Mouse (Mus musculus): Measurements from ENCODE around the gene Hnrnpf. TPM values are rescaled to one million over a fixed set of nuclear protein-coding genes. Genes with fewer than 3 reads are reported as not detected.

Hnrnpf gene
- total RNA-seq, 2 experiments from 2014 or later: 134 to 153 TPM

DNA sequence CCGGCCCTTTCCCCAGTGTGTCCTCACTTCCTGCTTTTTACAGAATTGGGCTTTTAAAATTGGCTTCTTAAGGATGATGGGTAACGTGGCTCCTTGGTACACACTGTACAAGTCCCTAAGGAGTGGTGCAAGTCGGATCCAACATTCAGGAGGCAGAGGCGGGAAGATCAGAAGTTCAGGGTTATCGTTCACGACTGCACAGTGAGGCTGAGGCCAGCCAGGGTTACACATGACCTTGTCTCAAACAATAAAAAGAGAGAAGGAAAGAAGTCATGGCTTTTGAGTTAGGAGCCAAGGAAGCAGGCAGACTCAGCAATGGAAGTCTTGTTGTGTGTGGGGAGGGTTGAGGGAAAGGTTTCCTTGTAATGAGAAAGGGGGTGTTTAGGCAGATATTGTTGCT is 56.0 kb downstream of the Hnrnpf start:
- DNase-seq: no peak
- intact Hi-C loops (cut with DNase I; ENCODE audit: low total_unique reads): no loop called here

DNA sequence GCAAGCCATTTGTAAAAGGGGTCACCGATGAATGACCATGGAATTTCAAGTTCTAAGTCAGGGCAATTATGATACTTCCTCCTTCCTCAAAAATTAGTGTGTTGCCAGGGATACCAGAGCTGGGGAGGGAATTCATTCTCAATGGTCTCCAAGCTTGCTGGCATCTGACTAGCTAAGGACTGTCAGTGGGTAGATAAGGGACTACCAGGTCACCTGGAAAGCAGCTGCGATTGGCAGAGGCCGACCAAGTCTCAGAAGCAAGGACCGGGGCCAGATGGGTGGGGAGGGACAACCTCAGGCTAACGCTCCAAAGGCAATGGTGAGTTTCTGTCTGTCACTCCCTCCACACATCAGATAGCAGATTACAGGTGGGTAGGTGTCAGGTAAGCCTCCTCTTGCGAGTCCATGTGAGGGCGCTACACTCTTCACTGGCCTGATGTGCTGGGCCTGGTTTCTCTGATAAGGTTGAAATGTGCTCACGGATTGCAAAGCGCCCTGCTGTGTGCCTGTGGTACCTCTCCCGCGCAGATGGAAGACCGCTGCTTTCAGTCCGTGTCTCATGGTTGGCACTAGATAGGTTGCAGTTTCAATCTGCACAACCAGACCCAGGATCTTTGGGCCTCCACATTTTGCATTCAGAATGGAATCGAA is 56.9 kb downstream of the Hnrnpf start:
- intact Hi-C loops (cut with DNase I; ENCODE audit: low total_unique reads): no loop called here
- DNase-seq: no peak

DNA sequence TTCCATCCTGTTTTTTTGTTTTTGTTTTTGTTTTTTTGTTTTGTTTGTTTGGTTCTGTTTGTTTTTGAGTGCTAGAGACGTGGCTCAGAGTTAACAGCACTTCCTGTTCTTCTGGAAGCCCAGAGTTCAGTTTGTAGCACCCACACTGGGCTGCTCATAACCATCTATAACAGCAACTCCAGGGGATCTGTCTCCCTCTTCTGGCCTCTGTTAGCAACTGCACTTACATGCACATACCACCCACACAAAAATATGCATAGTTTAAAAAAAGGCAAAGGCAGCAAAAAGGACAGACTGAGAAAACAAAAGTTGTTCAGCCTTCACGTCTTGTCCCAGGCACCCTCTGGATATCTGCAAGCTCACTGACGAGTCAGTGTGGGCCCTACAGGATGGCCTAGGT is 63.1 kb downstream of the Hnrnpf start:
- no peak for DNase-seq
- intact Hi-C loops (cut with DNase I; ENCODE audit: low total_unique reads): no loop called here

DNA sequence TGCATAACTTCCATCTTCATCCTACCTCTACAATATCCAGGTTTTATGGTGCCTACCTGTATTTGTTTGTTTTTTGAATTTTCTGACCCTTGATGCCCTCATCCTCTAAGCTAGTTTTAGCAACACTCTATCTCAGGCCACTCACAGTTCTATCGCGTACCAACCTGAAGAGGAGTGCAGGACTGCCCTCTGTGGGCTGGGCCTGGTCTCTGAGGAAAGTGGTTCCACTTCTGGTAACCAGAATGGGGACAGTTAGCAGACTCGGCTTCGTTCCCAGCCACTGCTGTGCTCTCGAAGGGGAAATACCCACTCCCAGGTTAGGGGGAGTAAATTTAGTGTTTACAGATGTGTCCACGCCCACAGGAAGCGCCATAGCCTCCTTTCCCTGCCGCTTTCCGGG is 66.6 kb downstream of the Hnrnpf start:
- intact Hi-C loops (cut with DNase I; ENCODE audit: low total_unique reads): no loop called here
- no peak for DNase-seq

Small RNA genes lying within 50 kb of the gene (microRNA-seq; reads per million reads assigned to microRNA genes)
- 0 reads per million in 2 experiments for gene Gm25535

Other genes with a start within 250 kb of the Hnrnpf start
- gene Zfp637, start 59.1 kb upstream of the Hnrnpf start, total RNA-seq (2021): 10 to 100 TPM; 27.5 to 30.9 TPM
- gene Zfp239, start 38.2 kb upstream of the Hnrnpf start, total RNA-seq (2021): under 1 TPM; 0.40 to 0.51 TPM
- gene Fxyd4, start 37.4 kb downstream of the Hnrnpf start, total RNA-seq (2021): not detected
- gene Rasgef1a, start 111.1 kb downstream of the Hnrnpf start, total RNA-seq (2021): under 1 TPM; 0.27 to 0.29 TPM
- gene Csgalnact2, start 238.8 kb downstream of the Hnrnpf start, total RNA-seq (2021): 10 to 100 TPM; 21.4 to 22.1 TPM

Measured in gastrocnemius, postnatal 14 days (tissue).